Mouse (Mus musculus) heart, postnatal 0 days (tissue): ENCODE measurements at regions not wholly inside any gene's neighbourhood (a gene's known extent, or its start where the extent isn't known, plus 50 kb on each side); places are given as distances from the start of the nearest gene placed in this dataset.

ENCODE experiments used
- CTCF ChIP-seq: IDR thresholded peaks from 2 replicates; pipeline ENCODE4 v1.5.1; 2016; ENCODE audit warnings: antibody characterized with exemption, control low read depth, low read depth
- EP300 ChIP-seq: IDR thresholded peaks from 2 replicates; pipeline ENCODE4 v1.6.1; 2016; ENCODE audit warnings: antibody characterized with exemption, low read depth

GRCm38 (mm10) chr16:55582906-55583305 is 255.8 kb downstream of the Nfkbiz start:
- TF ChIP-seq CTCF (no peak), EP300 (no peak)
